Mouse (Mus musculus) testis, adult 2 months (tissue): ENCODE measurements around the gene Atp7a.

ENCODE experiments used
- CTCF ChIP-seq: fragments of 200-500 bp; IDR thresholded peaks from 2 replicates; pipeline ENCODE4 v1.5.1; 2012; ENCODE audit warnings: low read depth, mild to moderate bottlenecking, inconsistent platforms, low read length, moderate library complexity; ENCODE audit not compliant: control insufficient read depth, insufficient read depth, insufficient replicate concordance
- POLR2A ChIP-seq: fragments of 200-500 bp; IDR thresholded peaks from 2 replicates; pipeline ENCODE4 v1.6.1; 2012; ENCODE audit warnings: low read depth, mild to moderate bottlenecking, inconsistent platforms, low read length, moderate library complexity; ENCODE audit not compliant: control insufficient read depth

GRCm38 (mm10) chrX:106092939-106093338 lies 65.9 kb downstream of the Atp7a start:
- TF ChIP-seq CTCF: no peak
- TF ChIP-seq POLR2A: no peak
